Mouse (Mus musculus) stomach, postnatal 0 days (tissue): ENCODE data around the gene Rundc1.

ENCODE experiments used
- CTCF ChIP-seq: IDR thresholded peaks from 2 replicates; pipeline ENCODE4 v1.5.1; 2016; ENCODE audit warnings: antibody characterized with exemption, low read depth, mild to moderate bottlenecking, moderate library complexity
- EP300 ChIP-seq: optimal IDR thresholded peaks from 2 replicates; pipeline ENCODE3; 2016; ENCODE audit warnings: antibody characterized with exemption

GRCm38 (mm10) chr11:101468731-101469130 is 43.8 kb downstream of the Rundc1 start:
- TF ChIP-seq CTCF (no peak), EP300 (no peak)
